Mouse (Mus musculus) layer of hippocampus, adult 9-10 months (tissue): Measurements from ENCODE around the gene Ereg.

Source experiments
- DNase-seq: peaks from one replicate; pipeline ENCODE4 v3.0.0; 2022; ENCODE audit warnings: low spot score

Gene Ereg

GRCm38 (mm10) chr5:91111019-91111418 lies 36.6 kb downstream of the Ereg start:
- no peak for DNase-seq

- DNase-seq, result no peak
These were observed 39.5 kb downstream of the Ereg start for GRCm38 (mm10) chr5:91113967-91114366.

GRCm38 (mm10) chr5:91114574-91114973 lies 40.2 kb downstream of the Ereg start:
- DNase-seq, result no peak

- DNase-seq, result no peak
These were observed 44.2 kb downstream of the Ereg start for GRCm38 (mm10) chr5:91118618-91119017.

- no peak for DNase-seq
These were observed 49.0 kb downstream of the Ereg start for GRCm38 (mm10) chr5:91123404-91123803.

GRCm38 (mm10) chr5:91124140-91124539 lies 49.7 kb downstream of the Ereg start:
- no peak for DNase-seq

GRCm38 (mm10) chr5:91126623-91127022 lies 52.2 kb downstream of the Ereg start:
- DNase-seq, result no peak

- DNase-seq, result no peak
These were observed 60.5 kb downstream of the Ereg start for GRCm38 (mm10) chr5:91134961-91135360.

- no peak for DNase-seq
These were observed 64.5 kb downstream of the Ereg start for GRCm38 (mm10) chr5:91138970-91139369.

GRCm38 (mm10) chr5:91139446-91139873 lies 65.0 kb downstream of the Ereg start, which contains the start of gene Areg:
Gene Areg, plus strand, starts transcription at chr5:91139599.
- no peak for DNase-seq

- DNase-seq, result no peak
These were observed 66.5 kb downstream of the Ereg start for GRCm38 (mm10) chr5:91140896-91141448.
